Mouse (Mus musculus) kidney, adult 10 weeks (tissue): ENCODE measurements around the gene Arf5. TPM values are rescaled to one million over a fixed set of nuclear protein-coding genes. Genes with fewer than 3 reads are reported as not detected.

Source experiments
- polyA plus RNA-seq: library from polyadenylated mRNA; stranded (reverse); fragments of 350-450 nt; fragmentation: Illumina TruSeq; extraction: RNeasy Lipid Tissue Mini Kit (QIAGEN cat#74804); gene quantifications from one replicate; pipeline ENCODE4 v1.2.3, GENCODE M21; 2014; ENCODE audit warnings: low read depth, low replicate concordance

Arf5 gene
- 12.7 TPM for polyA plus RNA-seq

DNA sequence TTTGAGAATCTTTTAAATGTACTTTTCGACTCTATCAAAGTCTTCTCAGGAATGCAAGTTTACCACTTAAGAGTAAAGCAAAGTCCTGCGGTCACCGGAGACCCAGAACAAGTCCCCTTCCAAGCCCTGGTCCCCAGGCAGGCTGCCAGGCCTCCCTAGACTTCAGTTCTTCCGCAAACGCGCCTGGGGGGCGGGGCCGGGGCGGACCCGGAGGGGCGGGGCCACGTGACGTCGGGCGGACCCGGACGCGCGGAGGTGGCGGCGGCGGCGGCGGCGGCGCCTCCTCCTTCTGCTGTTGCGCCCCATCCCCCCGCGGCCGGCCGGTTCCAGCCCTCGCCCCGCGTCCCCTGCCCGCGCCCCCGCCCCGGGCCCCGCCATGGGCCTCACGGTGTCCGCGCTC, at the start of gene Arf5:
Gene Arf5, plus strand, starts transcription at position 248 of the 400 bp plus-strand sequence.

DNA sequence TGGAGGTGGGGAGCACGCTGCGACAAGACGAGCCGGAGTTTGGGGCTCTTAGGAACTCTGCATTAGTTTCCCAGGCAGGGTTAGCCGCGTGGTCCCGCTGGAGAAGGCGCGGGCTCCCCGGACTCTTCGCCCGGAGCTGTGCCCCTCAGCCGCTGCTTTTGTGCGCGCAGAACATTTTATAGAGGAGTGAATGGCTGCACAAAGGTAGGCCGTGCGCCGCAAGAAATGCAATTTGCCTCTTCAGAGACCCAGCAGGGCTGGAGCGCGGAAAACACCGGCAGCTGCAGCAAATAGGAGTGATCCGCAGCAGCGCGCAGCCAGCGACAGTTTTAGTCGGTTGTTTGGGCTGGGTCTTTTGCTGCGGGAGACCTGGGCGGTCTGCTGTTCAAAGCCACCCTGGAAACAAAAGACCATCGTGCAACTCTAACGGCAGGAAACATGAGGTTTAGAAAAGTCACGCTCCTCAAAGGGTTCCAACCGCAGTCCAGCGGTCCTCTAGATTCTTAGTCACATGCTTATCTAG, 25.6 kb upstream of the Arf5 start, which contains the start of gene Zfp800:
Gene Zfp800, minus strand, starts transcription at position 325 of the 523 bp plus-strand sequence.

GRCm38 (mm10) chr6:28427096-28427839, 3.9 kb downstream of the Arf5 start, which contains the start of gene Fscn3:
Fscn3 (plus strand) TSS chr6:28427789.

DNA sequence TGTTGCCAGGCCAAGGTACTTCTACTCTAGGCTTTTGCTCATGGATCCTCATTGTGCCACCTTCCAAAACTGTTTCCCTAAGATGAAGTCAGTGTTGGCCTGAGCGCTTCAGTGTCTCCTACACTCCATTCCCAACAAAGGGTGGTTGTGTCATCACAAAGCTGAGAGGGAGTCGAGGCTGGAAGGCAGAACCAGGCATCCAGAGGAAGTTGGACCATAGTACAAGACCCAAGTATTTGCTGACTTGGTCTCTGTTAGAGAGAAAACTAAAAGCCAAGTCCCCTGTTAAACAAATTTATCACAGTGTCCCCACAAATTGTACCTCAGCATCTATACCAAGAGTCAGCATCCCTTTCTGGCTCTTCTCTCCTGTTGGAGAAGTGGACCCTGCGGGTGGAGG, 4.9 kb downstream of the Arf5 start, which contains the start of gene Gcc1:
Gene Gcc1, minus strand, starts transcription at position 101 of the 400 bp plus-strand sequence.

GRCm38 (mm10) chr6:28449253-28449652, 25.9 kb downstream of the Arf5 start, which contains the start of gene Pax4:
Pax4 (minus strand) TSS chr6:28449353.

DNA sequence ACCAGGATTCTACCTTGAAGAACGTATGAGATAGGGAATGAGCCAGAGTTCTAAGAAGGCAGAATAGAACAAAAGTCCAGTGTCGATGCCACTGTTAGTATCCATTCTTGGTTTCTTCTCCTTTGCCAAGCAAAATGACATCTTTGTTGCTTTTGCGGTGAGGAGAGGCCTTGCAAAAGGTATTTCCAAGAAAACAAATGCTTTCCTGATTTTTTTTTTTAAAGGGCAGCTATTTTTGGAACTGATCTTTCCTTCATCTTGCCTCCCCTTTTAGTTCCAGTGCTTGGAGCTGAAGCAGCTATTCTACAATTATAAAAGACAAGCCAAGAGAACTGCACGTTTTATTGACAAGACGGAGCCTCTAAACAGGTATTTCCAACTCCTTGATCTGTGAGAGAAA, 51.5 kb downstream of the Arf5 start, which contains the start of gene Snd1:
Gene Snd1, plus strand, starts transcription at position 301 of the 400 bp plus-strand sequence.

Other genes starting within 250 kb of the Arf5 start
- gene Zfp800, start 25.6 kb upstream of the Arf5 start, polyA plus RNA-seq = 41.2 TPM
- gene Fscn3, start 4.2 kb downstream of the Arf5 start, polyA plus RNA-seq = not detected
- gene Gcc1, start 4.8 kb downstream of the Arf5 start, polyA plus RNA-seq = 6.9 TPM
- not detected for gene Pax4, start 25.8 kb downstream of the Arf5 start, polyA plus RNA-seq
- 4.0 TPM for gene Snd1, start 51.6 kb downstream of the Arf5 start, polyA plus RNA-seq